Mouse (Mus musculus): ENCODE data around the gene Adk.

Gene Adk

GRCm38 (mm10) chr14:21099371-21099770 lies 47.0 kb downstream of the Adk start:
- DNase-seq (ENCODE audit: extremely low spot score, low spot score): no peak

- DNase-seq (ENCODE audit: extremely low spot score, low spot score): no peak
Observed at GRCm38 (mm10) chr14:21100876-21101275, 48.5 kb downstream of the Adk start.

- no peak for DNase-seq (ENCODE audit: extremely low spot score, low spot score)
Observed at GRCm38 (mm10) chr14:21101562-21101961, 49.2 kb downstream of the Adk start.

GRCm38 (mm10) chr14:21102666-21103203 lies 50.4 kb downstream of the Adk start:
- DNase-seq (ENCODE audit: extremely low spot score, low spot score): no peak

GRCm38 (mm10) chr14:21105049-21105448 lies 52.7 kb downstream of the Adk start:
- no peak for DNase-seq (ENCODE audit: extremely low spot score, low spot score)

- no peak for DNase-seq (ENCODE audit: extremely low spot score, low spot score)
Observed at GRCm38 (mm10) chr14:21106582-21106981, 54.2 kb downstream of the Adk start.

- no peak for DNase-seq (ENCODE audit: extremely low spot score, low spot score)
Observed at GRCm38 (mm10) chr14:21107551-21107950, 55.2 kb downstream of the Adk start.

GRCm38 (mm10) chr14:21110492-21110891 lies 58.1 kb downstream of the Adk start:
- DNase-seq (ENCODE audit: extremely low spot score, low spot score): no peak

- no peak for DNase-seq (ENCODE audit: extremely low spot score, low spot score)
Observed at GRCm38 (mm10) chr14:21111500-21111899, 59.1 kb downstream of the Adk start.

GRCm38 (mm10) chr14:21112174-21112573 lies 59.8 kb downstream of the Adk start:
- no peak for DNase-seq (ENCODE audit: extremely low spot score, low spot score)

- DNase-seq (ENCODE audit: extremely low spot score, low spot score): no peak
Observed at GRCm38 (mm10) chr14:21112742-21113141, 60.4 kb downstream of the Adk start.

GRCm38 (mm10) chr14:21114339-21114738 lies 62.0 kb downstream of the Adk start:
- no peak for DNase-seq (ENCODE audit: extremely low spot score, low spot score)

GRCm38 (mm10) chr14:21115318-21115717 lies 62.9 kb downstream of the Adk start:
- no peak for DNase-seq (ENCODE audit: extremely low spot score, low spot score)

GRCm38 (mm10) chr14:21115888-21116460 lies 63.6 kb downstream of the Adk start:
- no peak for DNase-seq (ENCODE audit: extremely low spot score, low spot score)

GRCm38 (mm10) chr14:21118095-21118494 lies 65.7 kb downstream of the Adk start:
- no peak for DNase-seq (ENCODE audit: extremely low spot score, low spot score)

GRCm38 (mm10) chr14:21119653-21120313 lies 67.4 kb downstream of the Adk start:
- DNase-seq (ENCODE audit: extremely low spot score, low spot score): no peak

- DNase-seq (ENCODE audit: extremely low spot score, low spot score): peak; percentile 31
Observed at GRCm38 (mm10) chr14:21120473-21120872, 68.1 kb downstream of the Adk start.

GRCm38 (mm10) chr14:21127215-21127614 lies 74.8 kb downstream of the Adk start:
- DNase-seq (ENCODE audit: extremely low spot score, low spot score): no peak

GRCm38 (mm10) chr14:21136906-21137305 lies 84.5 kb downstream of the Adk start:
- DNase-seq (ENCODE audit: extremely low spot score, low spot score): peak; percentile 51

- no peak for DNase-seq (ENCODE audit: extremely low spot score, low spot score)
Observed at GRCm38 (mm10) chr14:21142603-21143002, 90.2 kb downstream of the Adk start.

GRCm38 (mm10) chr14:21143406-21144115 lies 91.2 kb downstream of the Adk start:
- no peak for DNase-seq (ENCODE audit: extremely low spot score, low spot score)

- DNase-seq (ENCODE audit: extremely low spot score, low spot score): no peak
Observed at GRCm38 (mm10) chr14:21147171-21147570, 94.8 kb downstream of the Adk start.
